Comparison of ENCODE assay signal across 22 mouse cellular contexts in genomic region chr1:93669941-93670340, GRCm38 (mm10). TPM values are rescaled to one million over a fixed set of nuclear protein-coding genes. Genes with fewer than 3 reads are reported as not detected.
DNase-seq lines count a peak whose midpoint lies in the region; ATAC-seq lines count a peak whose summit lies in the region.
"Had no signal": no experiment of that assay in that cellular context is flagged by ENCODE, and none has a peak within 500 bp of the region (broad histone marks: within the 10 kb centered on the region; RNA-seq: fewer than 3 reads in every experiment).

No protein-coding gene starts in this region.

- H3K36me3 ChIP-seq in heart, embryonic 10.5 days, result no peaks in the 10 kb centered on the region
- H3K36me3 ChIP-seq in heart, embryonic 12.5 days, result no peaks in the 10 kb centered on the region
- no peaks in the 10 kb centered on the region for H3K36me3 ChIP-seq in midbrain, embryonic 10.5 days
- H3K36me3 ChIP-seq in midbrain, embryonic 11.5 days (ENCODE audit: control insufficient read depth, insufficient read depth, low read length), result no peaks in the 10 kb centered on the region
- no peaks in the 10 kb centered on the region for H3K36me3 ChIP-seq in limb, embryonic 10.5 days
- no peaks in the 10 kb centered on the region for H3K36me3 ChIP-seq in forebrain, embryonic 15.5 days
- H3K36me3 ChIP-seq: forebrain, embryonic 10.5 days; hindbrain, embryonic 12.5 days; hindbrain, embryonic 15.5 days; intestine, embryonic 15.5 days had no signal

- no peak overlapping the region for H3K9ac ChIP-seq in heart, embryonic 12.5 days
- no peak overlapping the region for H3K9ac ChIP-seq in midbrain, embryonic 11.5 days (ENCODE audit: low read length)
- no peak overlapping the region for H3K9ac ChIP-seq in forebrain, embryonic 15.5 days (replicated peaks)
- H3K9ac ChIP-seq: forebrain, embryonic 13.5 days; hindbrain, embryonic 15.5 days; intestine, embryonic 15.5 days had no signal

- H3K4me2 ChIP-seq in heart, embryonic 12.5 days, result no peak overlapping the region
- no peak overlapping the region for H3K4me2 ChIP-seq in midbrain, embryonic 11.5 days
- no peak overlapping the region for H3K4me2 ChIP-seq in forebrain, embryonic 15.5 days (replicated peaks)

- DNase-seq in heart, embryonic 10.5 days (ENCODE audit: low spot score), result no peak
- no peak for DNase-seq in midbrain, embryonic 10.5 days (ENCODE audit: low spot score)
- DNase-seq in midbrain, embryonic 11.5 days (ENCODE audit: low spot score, missing footprints), result no peak
- DNase-seq in limb, embryonic 10.5 days (ENCODE audit: low spot score), result no peak
- DNase-seq: adrenal gland, adult 8-10 months; adrenal gland, postnatal 25 days; cerebellum, adult 11-12 months; cerebellum, adult 8-10 months; cerebellum, postnatal 10 days; forebrain, postnatal 0 days; gastrocnemius, postnatal 25 days; heart, adult 2 months; heart, postnatal 14 days; heart, postnatal 4 days had no signal

- ATAC-seq in heart, embryonic 12.5 days (ENCODE audit: insufficient number of reproducible peaks, low FRiP score), result no peak
- no peak for ATAC-seq in midbrain, embryonic 11.5 days (ENCODE audit: low FRiP score)
- ATAC-seq in forebrain, embryonic 15.5 days (replicated peaks), result no peak
- ATAC-seq: activated CD4-positive, CD25-positive, alpha-beta regulatory T cell, adult 4 months had no signal

- no peaks in the 10 kb centered on the region for H3K9me3 ChIP-seq in heart, embryonic 10.5 days
- H3K9me3 ChIP-seq in heart, embryonic 12.5 days (replicated peaks), result no peaks in the 10 kb centered on the region
- no peaks in the 10 kb centered on the region for H3K9me3 ChIP-seq in midbrain, embryonic 10.5 days (replicated peaks)
- no peaks in the 10 kb centered on the region for H3K9me3 ChIP-seq in midbrain, embryonic 11.5 days (ENCODE audit: control insufficient read depth, low read length)
- H3K9me3 ChIP-seq in limb, embryonic 10.5 days (replicated peaks), result no peaks in the 10 kb centered on the region
- no peaks in the 10 kb centered on the region for H3K9me3 ChIP-seq in forebrain, embryonic 15.5 days
- H3K9me3 ChIP-seq: forebrain, embryonic 13.5 days; hindbrain, embryonic 12.5 days; hindbrain, embryonic 15.5 days; intestine, embryonic 15.5 days had no signal

- no peak overlapping the region for H3K4me3 ChIP-seq in heart, embryonic 10.5 days
- H3K4me3 ChIP-seq in heart, embryonic 12.5 days, result no peak overlapping the region
- H3K4me3 ChIP-seq in midbrain, embryonic 10.5 days, result 0 out of 2 replicates have a peak overlapping the region, but pooled peaks have one; percentile 56
- no peak overlapping the region for H3K4me3 ChIP-seq in midbrain, embryonic 11.5 days (ENCODE audit: low read depth, low read length)
- H3K4me3 ChIP-seq in limb, embryonic 10.5 days, result no peak overlapping the region
- H3K4me3 ChIP-seq in forebrain, embryonic 15.5 days, result no peak overlapping the region
- H3K4me3 ChIP-seq: heart, adult 2 months had no signal

- 0 out of 2 replicates have a peak overlapping the region, but pooled peaks have one; percentile 91 for H3K27ac ChIP-seq in heart, embryonic 10.5 days
- H3K27ac ChIP-seq in heart, embryonic 12.5 days (ENCODE audit: poor library complexity, severe bottlenecking), result no peak overlapping the region
- H3K27ac ChIP-seq in midbrain, embryonic 10.5 days (replicated peaks), result 0 out of 2 replicates have a peak overlapping the region, but pooled peaks have one; percentile 88
- no peak overlapping the region for H3K27ac ChIP-seq in midbrain, embryonic 11.5 days (ENCODE audit: low read depth, low read length)
- H3K27ac ChIP-seq in limb, embryonic 10.5 days, result 0 out of 2 replicates have a peak overlapping the region, but pooled peaks have one; percentile 88
- no peak overlapping the region for H3K27ac ChIP-seq in forebrain, embryonic 15.5 days (replicated peaks)
- H3K27ac ChIP-seq: forebrain, embryonic 13.5 days; heart, adult 2 months; hindbrain, embryonic 15.5 days had no signal

- H3K4me1 ChIP-seq in heart, embryonic 10.5 days, result peaks cover 30% of the 10 kb centered on the region
- peaks cover 24% of the 10 kb centered on the region for H3K4me1 ChIP-seq in heart, embryonic 12.5 days (replicated peaks)
- H3K4me1 ChIP-seq in midbrain, embryonic 10.5 days, result peaks cover 25% of the 10 kb centered on the region
- H3K4me1 ChIP-seq in midbrain, embryonic 11.5 days (ENCODE audit: control insufficient read depth, insufficient read depth, low read length), result peaks cover 4% of the 10 kb centered on the region; the same call in 1 of the 2 replicates
- H3K4me1 ChIP-seq in limb, embryonic 10.5 days, result peaks cover 22% of the 10 kb centered on the region
- peaks cover 11% of the 10 kb centered on the region for H3K4me1 ChIP-seq in forebrain, embryonic 15.5 days
- H3K4me1 ChIP-seq: hindbrain, embryonic 12.5 days had no signal

- no peaks in the 10 kb centered on the region for H3K27me3 ChIP-seq in heart, embryonic 10.5 days (ENCODE audit: insufficient read depth, poor library complexity, severe bottlenecking)
- no peaks in the 10 kb centered on the region for H3K27me3 ChIP-seq in heart, embryonic 12.5 days (replicated peaks)
- H3K27me3 ChIP-seq in midbrain, embryonic 10.5 days (ENCODE audit: low read depth, poor library complexity, severe bottlenecking), result peaks cover 5% of the 10 kb centered on the region
- H3K27me3 ChIP-seq in midbrain, embryonic 11.5 days (ENCODE audit: control insufficient read depth, insufficient read depth, low read length), result no peaks in the 10 kb centered on the region
- H3K27me3 ChIP-seq in limb, embryonic 10.5 days (ENCODE audit: low read depth, poor library complexity, severe bottlenecking), result no peaks in the 10 kb centered on the region
- H3K27me3 ChIP-seq in forebrain, embryonic 15.5 days, result no peaks in the 10 kb centered on the region
- H3K27me3 ChIP-seq: forebrain, embryonic 13.5 days; hindbrain, embryonic 12.5 days; hindbrain, embryonic 15.5 days; intestine, embryonic 15.5 days had no signal

RNA-seq across cellular contexts. Expression of gene Stk25, which starts 11.5 kb away (rescaled TPM):
- 144 and 161 TPM in 2 replicates for polyA plus RNA-seq in heart, embryonic 10.5 days (2016; fragmentation: Nextera tagmentation; extraction: Ambion mirVana)
- 133 and 143 TPM in 2 replicates for polyA plus RNA-seq in heart, embryonic 12.5 days (2016; fragmentation: Nextera tagmentation; extraction: Ambion mirVana)
- polyA plus RNA-seq in midbrain, embryonic 10.5 days (2016; fragmentation: Nextera tagmentation; extraction: Ambion mirVana), result 165 and 198 TPM in 2 replicates
- polyA plus RNA-seq in midbrain, embryonic 11.5 days (2014; fragmentation: Nextera tagmentation; extraction: Ambion mirVana), result 187 and 198 TPM in 2 replicates
- 153 and 185 TPM in 2 replicates for polyA plus RNA-seq in limb, embryonic 10.5 days (2016; fragmentation: Nextera tagmentation; extraction: Ambion mirVana)
- polyA plus RNA-seq in forebrain, embryonic 15.5 days (2015; fragmentation: Nextera tagmentation; extraction: Ambion mirVana), result 297 and 299 TPM in 2 replicates

RNA-seq across cellular contexts. Expression of gene Bok, which starts 15.5 kb away (rescaled TPM):
- polyA plus RNA-seq in heart, embryonic 10.5 days (2016; fragmentation: Nextera tagmentation; extraction: Ambion mirVana), result 45.7 and 54.9 TPM in 2 replicates
- polyA plus RNA-seq in heart, embryonic 12.5 days (2016; fragmentation: Nextera tagmentation; extraction: Ambion mirVana), result 48.1 and 50.0 TPM in 2 replicates
- 42.9 and 43.8 TPM in 2 replicates for polyA plus RNA-seq in midbrain, embryonic 10.5 days (2016; fragmentation: Nextera tagmentation; extraction: Ambion mirVana)
- 26.6 and 31.3 TPM in 2 replicates for polyA plus RNA-seq in midbrain, embryonic 11.5 days (2014; fragmentation: Nextera tagmentation; extraction: Ambion mirVana)
- polyA plus RNA-seq in limb, embryonic 10.5 days (2016; fragmentation: Nextera tagmentation; extraction: Ambion mirVana), result 34.9 and 37.4 TPM in 2 replicates
- 95.8 and 96.3 TPM in 2 replicates for polyA plus RNA-seq in forebrain, embryonic 15.5 days (2015; fragmentation: Nextera tagmentation; extraction: Ambion mirVana)
- polyA plus RNA-seq: activated CD4-positive, CD25-positive, alpha-beta regulatory T cell, adult 4 months had no signal

Comparison
In these comparisons a context has a peak if more than half of its experiments do, and no peak if none do; other contexts are left out.
1. H3K27ac ChIP-seq: peak in heart, embryonic 10.5 days (single experiment), midbrain, embryonic 10.5 days (single experiment) and limb, embryonic 10.5 days (single experiment); none in heart, embryonic 12.5 days (single experiment), midbrain, embryonic 11.5 days (single experiment) and forebrain, embryonic 15.5 days (single experiment).